Mouse (Mus musculus): Measurements from ENCODE around the gene Ubqln1. TPM values are rescaled to one million over a fixed set of nuclear protein-coding genes. Genes with fewer than 3 reads are reported as not detected.

Ubqln1 gene
- 146 and 159 TPM in 2 replicates for polyA plus RNA-seq (2012; rRNA removed)

GRCm38 (mm10) chr13:58215592-58216341 is at the start of gene Ubqln1:
TSS of gene Ubqln1 (minus strand) at chr13:58215653.

GRCm38 (mm10) chr13:58157447-58158098 is 57.9 kb downstream of the Ubqln1 start, which contains the start of gene Idnk:
TSS of gene Idnk (plus strand) at chr13:58157649.

GRCm38 (mm10) chr13:58128396-58128767 is 87.1 kb downstream of the Ubqln1 start, which contains the start of gene Hnrnpa0:
TSS of gene Hnrnpa0 (minus strand) at chr13:58128556.

Other genes with a start within 250 kb of the Ubqln1 start
- 0.69 and 0.80 TPM in 2 replicates for gene Klhl3, start 102.1 kb downstream of the Ubqln1 start, polyA plus RNA-seq (2012; rRNA removed)
- 134 and 143 TPM in 2 replicates for gene Hnrnpa0, start 87.1 kb downstream of the Ubqln1 start, polyA plus RNA-seq (2012; rRNA removed)
- 16.0 and 17.7 TPM in 2 replicates for gene Idnk, start 58.0 kb downstream of the Ubqln1 start, polyA plus RNA-seq (2012; rRNA removed)
- 2.6 and 3.2 TPM in 2 replicates for gene Gkap1, start 60.0 kb upstream of the Ubqln1 start, polyA plus RNA-seq (2012; rRNA removed)
- 0.17 and 0.20 TPM in 2 replicates for gene Kif27, start 143.5 kb upstream of the Ubqln1 start, polyA plus RNA-seq (2012; rRNA removed)
- 61.2 and 64.4 TPM in 2 replicates for gene 2210016F16Rik, start 169.6 kb upstream of the Ubqln1 start, polyA plus RNA-seq (2012; rRNA removed)
- gene Rmi1, start 186.6 kb upstream of the Ubqln1 start, polyA plus RNA-seq (2012; rRNA removed) = 7.9 and 9.0 TPM in 2 replicates
- gene Hnrnpk, start 187.7 kb upstream of the Ubqln1 start, polyA plus RNA-seq (2012; rRNA removed) = 186 and 202 TPM in 2 replicates

Measured in colon, adult 2 months (tissue).